Mouse (Mus musculus) thymus, postnatal 36 days (tissue): ENCODE measurements around the gene Zfp712.
A peak's percentile ranks its signal among the peaks of the same experiment; 100 is the strongest.

Experiments
- DNase-seq, 2 experiments: peaks; one replicate each; pipeline ENCODE4 v3.0.0; 2022; ENCODE audit warnings: mixed read lengths in 2 of 2

Gene Zfp712

DNA sequence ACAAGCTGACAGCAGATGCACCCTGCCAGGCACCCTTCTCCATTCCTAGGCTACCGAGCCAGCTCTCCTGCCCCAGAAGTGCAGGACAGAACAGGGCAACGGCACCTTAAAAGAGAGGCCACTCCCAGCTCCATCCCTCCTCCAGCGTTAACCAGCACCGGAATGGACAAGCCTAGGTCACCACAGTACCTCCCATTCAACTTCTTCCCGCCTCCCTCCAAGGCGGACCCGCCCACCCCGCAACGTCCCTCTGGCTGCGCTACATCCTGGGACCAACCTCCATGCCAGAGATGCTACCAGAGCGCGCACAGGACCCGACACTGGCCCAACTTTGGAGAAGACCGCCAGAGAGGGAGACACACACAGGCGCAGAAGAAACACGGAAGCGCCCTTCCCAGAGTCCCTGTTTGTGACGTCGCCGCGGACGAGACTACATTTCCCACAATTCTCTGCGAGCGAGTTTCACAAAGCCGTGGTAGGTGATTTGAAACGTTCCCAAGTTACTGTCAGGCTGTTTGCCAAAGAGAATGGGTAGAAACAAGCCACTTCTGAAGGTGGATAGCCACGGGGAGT, at the start of gene Zfp712:
Gene Zfp712, minus strand, starts transcription at position 385 of the 573 bp plus-strand sequence.
- DNase-seq, result peak; percentile 87 to 89

DNA sequence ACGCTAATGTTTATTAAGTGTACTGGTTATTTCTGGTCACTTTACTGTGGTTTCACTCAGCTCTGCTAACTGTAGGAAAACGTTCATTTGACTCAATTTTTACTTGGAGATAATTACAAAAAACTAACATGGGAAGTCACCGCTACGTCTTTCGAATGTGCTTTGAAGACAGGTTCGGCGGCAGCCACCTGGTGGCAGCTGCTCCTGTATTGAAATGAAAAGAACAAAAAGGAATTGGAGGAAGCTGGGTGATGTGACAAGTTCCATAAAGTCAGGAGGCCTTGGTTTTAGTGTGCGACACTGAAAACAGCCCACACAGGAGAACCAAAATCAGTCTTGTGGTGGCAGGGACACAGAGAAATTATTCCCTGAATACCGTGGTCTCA, 47.8 kb upstream of the Zfp712 start:
- peak; percentile 53 to 71 for DNase-seq

DNA sequence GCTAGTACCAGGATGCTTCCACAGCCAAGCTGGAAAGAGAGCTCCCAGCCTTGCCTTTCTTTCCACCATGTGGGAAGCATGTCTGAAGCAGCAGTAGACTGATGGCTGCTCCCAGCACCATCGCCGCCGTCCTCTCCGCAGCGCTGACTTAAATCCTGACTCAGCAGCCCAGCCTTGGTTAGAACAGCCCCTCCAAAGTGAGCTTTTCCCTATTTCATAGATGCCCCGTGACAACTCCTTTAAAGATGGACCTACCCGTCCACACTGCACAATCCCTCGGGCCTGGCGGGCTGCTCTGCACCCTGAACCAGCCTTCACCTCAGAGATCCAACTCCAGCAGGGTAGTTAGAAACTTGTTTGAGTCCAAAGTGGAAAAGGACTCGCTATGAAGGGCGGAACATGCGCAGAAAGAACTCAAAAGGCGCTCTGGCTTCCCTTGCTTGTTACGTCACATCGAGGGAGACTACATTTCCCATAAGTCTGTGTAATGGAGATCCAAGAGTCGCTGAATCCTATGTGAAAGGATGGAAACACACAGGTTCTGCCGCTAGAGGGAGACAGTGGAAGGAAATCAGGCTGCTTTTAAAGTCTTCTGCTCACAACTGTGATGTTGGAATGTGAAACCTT, 47.3 kb upstream of the Zfp712 start, which contains the start of gene Gm28557:
Gene Gm28557, minus strand, starts transcription at position 411 of the 627 bp plus-strand sequence.
- peak; percentile 80 to 83 for DNase-seq

DNA sequence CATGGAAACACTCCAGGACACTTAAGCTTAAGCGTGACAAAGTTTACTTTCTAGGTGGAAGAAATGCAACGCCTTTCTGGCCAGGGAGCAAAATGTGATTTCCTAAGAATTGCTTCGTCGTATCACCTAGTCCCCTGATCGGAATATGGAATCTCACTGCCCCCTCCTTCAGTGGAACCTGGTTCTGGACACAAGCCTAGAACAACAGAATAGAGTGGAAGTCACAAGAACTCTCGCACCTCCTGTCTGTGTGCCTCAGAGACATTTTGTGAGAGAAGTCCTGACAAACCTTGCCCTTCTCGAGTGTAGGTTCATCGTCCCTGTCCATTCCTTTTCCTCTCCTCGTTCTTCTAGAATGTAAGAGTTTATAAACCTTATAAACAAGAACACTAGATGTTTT, 46.7 kb upstream of the Zfp712 start:
- DNase-seq, result no peak

DNA sequence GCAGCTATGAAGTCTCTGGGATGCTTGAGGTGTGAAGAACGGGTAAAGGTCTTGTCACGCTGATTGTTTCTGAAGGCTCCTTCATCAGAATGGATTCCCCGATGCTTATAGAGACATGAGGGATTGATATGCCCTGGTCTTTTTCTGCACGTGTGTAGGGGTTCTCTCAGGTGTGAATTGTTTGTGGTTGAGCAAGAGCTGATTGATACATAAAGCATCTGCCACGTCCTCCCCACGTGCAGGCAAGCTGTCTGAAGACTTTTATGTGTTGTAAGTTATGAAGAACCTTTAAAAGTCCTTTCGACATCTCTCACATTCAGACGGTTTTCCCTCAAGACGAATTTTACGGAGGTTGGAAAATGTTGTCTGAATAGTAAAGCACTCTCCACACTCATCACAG, 36.9 kb upstream of the Zfp712 start, which contains the start of gene Zfp708:
Gene Zfp708, minus strand, starts transcription at position 101 of the 400 bp plus-strand sequence.
- no peak for DNase-seq

DNA sequence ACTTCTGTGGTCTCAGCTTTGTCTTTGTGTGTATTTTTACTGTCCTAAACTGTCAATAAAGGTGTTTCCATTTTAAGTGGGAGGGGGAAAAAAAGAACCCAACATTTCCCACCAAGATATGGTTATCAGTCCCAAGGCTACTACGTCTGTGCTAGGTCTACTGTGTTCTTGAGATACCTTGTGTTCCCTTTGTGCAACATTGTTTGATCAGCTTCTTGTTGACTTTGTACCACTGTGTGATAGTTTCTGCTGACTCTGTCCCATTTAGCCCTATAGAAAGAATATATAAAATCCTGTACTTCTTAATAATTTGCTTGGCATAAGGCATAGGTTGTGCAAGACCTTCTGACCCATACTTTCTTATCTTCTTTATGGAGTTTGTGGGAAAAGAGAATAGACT, 29.2 kb upstream of the Zfp712 start:
- no peak for DNase-seq

DNA sequence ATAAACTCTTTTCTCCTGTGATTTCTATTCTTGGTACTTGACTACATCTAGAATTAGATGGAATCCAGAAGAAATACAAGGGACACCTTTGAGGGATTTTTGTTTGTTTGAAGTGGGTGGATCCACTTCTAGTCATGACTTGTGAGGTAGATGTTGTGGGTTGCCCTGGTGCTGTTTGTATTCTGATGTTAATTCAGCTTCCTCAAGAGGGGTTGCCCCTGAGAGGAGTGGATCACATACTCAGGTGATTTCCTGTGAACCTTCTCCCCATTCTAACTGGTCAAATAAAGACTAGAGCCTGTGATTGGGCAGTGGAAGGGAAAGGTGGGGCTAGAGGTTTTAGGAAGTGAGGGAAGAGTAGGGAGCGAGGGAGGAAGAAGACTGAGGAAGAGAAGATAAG, 21.0 kb upstream of the Zfp712 start:
- DNase-seq, result no peak

DNA sequence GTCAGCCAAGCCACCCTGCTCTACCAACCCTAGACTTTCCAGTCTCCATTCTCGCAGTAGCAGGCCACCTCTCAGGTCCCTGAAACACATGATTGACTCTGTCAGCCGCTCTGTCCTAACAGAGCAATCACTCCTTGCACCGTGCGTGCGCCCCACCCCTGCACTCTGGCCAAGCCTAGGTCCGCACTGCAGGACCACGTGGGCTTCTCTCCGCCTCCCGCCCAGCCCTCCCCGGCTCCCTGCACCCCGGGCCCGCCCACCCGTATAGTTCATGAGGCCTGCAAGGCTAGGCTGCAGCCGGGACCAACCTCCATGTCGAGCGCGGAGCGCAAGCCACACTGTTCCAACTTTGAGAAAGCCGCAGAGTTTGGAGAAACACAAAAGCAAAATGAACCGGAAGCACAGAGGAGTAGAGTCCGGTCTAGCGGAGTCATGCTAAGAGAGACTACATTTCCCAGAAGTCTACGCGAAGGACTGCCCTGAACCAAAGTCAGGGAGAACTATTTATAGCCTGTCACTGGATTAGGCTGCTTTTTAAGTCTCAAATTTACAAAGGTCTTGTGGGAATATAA, 20.3 kb upstream of the Zfp712 start:
- DNase-seq, result peak; percentile 52 to 53

DNA sequence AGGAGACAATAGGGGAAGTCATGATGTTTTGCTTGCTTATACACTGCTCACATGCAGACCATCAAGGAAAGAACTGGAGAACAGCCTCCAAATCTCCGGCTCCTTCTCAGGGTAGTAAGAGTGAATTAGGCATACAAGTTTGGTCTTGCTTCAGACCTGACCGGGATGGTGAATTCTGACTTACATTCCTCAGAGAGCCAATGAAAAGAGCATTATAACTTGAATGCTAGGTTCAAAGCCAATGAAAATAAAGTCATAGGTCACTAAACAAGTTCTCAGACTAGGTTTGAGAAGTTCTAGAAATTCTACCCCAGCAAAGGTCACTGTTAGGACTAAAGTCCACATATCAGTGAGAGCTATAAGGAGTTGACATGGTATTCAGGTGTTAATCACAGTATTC, 16.3 kb upstream of the Zfp712 start:
- DNase-seq, result no peak

DNA sequence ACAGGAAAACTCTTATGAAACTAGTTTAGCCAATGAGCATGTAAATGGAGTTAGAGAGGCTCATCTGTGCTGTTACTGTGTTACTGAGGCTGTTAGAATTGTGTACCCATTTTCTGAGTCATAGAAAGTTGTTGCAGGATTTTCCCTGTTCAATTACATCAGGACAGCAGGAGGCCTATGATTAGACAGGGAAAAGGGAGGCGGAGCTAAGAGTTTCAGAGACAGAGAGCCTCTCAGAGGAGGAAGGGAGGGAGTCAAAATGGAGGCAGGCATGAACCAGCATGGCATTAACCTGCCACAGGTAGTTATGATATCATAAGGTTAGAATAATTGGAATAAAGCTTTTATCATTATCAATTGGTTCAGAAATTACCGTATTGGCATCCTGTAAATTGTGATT, 11.8 kb upstream of the Zfp712 start:
- no peak for DNase-seq

DNA sequence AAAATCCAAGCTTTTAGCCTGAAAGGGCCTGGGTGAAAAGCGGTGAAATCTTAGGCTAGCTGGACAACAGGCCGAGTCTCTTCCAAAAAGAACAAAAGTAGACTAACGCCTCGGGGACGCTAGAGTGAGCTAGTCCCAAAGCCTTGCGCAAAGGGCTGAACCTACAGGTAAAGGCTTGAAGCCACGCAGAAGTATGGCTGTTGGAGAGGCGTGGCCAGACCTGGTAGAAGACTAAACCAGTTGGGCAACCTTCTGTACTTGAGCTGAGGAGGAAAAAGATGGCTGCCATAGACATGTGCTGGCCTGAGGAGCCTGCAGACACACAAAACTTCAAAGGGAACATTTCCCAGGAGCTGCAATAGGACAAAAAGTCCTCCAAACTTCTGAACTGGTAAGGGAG, 4.4 kb upstream of the Zfp712 start:
- DNase-seq, result no peak

DNA sequence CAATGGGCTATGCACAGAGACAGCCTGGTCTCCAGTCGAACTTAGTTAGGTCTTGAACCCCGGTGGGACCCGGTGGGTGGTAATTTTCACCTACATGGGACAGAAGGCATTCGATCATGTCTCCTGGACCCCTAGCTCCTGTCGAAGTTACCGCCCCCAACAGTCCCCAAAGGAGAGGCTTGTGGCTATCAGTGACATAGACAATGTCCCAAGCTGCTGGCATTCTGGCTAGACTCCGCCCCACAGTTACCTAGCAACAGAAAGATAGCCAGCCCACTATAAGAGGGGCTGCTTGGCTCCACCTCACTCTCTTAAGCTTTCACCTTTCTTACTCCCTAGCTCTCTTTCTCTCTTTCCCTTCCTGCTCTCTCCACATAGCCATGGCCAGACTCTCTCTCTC, 1.5 kb upstream of the Zfp712 start:
- no peak for DNase-seq

DNA sequence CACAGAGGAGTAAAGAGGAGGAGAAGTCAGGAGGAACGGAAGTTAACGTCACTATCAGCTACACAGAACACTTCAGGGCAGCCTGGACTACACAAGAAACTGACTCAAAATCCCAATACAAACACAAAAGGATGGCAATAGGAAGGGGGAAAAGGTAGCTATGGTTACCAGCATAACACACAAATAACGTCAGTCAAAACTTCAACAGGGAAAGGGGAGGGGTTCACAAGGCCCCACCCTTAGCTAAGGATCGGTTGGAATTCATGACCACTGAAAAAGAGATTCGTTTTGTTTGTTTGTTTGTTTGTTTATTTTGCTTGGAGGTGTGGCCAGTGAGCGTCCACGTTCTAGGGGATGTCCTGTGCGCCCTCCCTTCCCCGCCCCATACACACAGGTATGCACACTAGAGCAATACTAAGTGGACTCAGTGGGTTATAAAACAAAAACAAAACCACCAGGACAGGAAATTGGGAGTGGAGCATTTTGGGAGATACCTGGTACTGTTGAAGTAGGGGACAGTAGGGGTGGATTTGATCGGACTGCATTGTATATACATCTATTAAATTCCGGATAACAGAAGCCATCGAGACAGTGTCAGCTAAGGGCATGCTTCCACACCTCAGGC, 697 bp downstream of the Zfp712 start:
- DNase-seq, result no peak
